Mouse (Mus musculus) intestine, embryonic 14.5 days (tissue): ENCODE data around the gene Gm10134. TPM values are rescaled to one million over a fixed set of nuclear protein-coding genes. Genes with fewer than 3 reads are reported as not detected.
"Not testable (repeated sequence)": the region's sequence is repeated elsewhere in the genome, so short reads cannot be mapped to it uniquely, and the experiment has no call there.

ENCODE experiments used
- ATAC-seq: fragments of 200-750 bp; cut with Nextera tagmentation; replicated peaks from 2 replicates; pipeline ENCODE4 v1.8.0; 2017; ENCODE audit warnings: low read depth, moderate number of reproducible peaks, moderate TSS enrichment, moderate library complexity; ENCODE audit not compliant: low FRiP score, low TSS enrichment
- DNase-seq: peaks from one replicate; pipeline ENCODE4 v3.0.0-alpha.2; 2018; ENCODE audit warnings: low spot score
- H3K27ac ChIP-seq: fragments of 300-500 bp; sonication (generic); 2 replicates; pipeline ENCODE4 v1.5.1; 2014; ENCODE audit warnings: low read depth, mild to moderate bottlenecking, control low read depth
- H3K27me3 ChIP-seq: fragments of 300-500 bp; sonication (generic); replicated peaks from 2 replicates; pipeline ENCODE4 v1.6.1; 2014; ENCODE audit warnings: low read length, control low read depth; ENCODE audit not compliant: control insufficient read depth, insufficient read depth
- H3K36me3 ChIP-seq: fragments of 300-500 bp; sonication (generic); 2 replicates; pipeline ENCODE4 v1.6.1; 2014; ENCODE audit warnings: low read length, control low read depth; ENCODE audit not compliant: control insufficient read depth, insufficient read depth
- H3K4me1 ChIP-seq: fragments of 300-500 bp; sonication (generic); replicated peaks from 2 replicates; pipeline ENCODE4 v1.6.1; 2014; ENCODE audit warnings: low read length, control low read depth, mixed read lengths; ENCODE audit not compliant: control insufficient read depth, insufficient read depth
- H3K4me2 ChIP-seq: fragments of 300-500 bp; sonication (generic); 2 replicates; pipeline ENCODE4 v1.6.1; 2014; ENCODE audit warnings: low read length
- H3K4me3 ChIP-seq: fragments of 300-500 bp; sonication (generic); 2 replicates; pipeline ENCODE4 v1.5.1; 2014; ENCODE audit warnings: low read depth, low read length, control low read depth, mixed read lengths
- H3K9ac ChIP-seq: fragments of 300-500 bp; sonication (generic); 2 replicates; pipeline ENCODE4 v1.6.1; 2014; ENCODE audit warnings: mild to moderate bottlenecking, low read length
- H3K9me3 ChIP-seq: fragments of 300-500 bp; sonication (generic); 2 replicates; pipeline ENCODE4 v1.6.1; 2016; ENCODE audit warnings: low read length, control low read depth; ENCODE audit not compliant: control insufficient read depth
- WGBS: fragments of 180-500 bp; shearing (Covaris S2); extraction: QIAGEN DNeasy Blood & Tissue Kit; methylation state at CpG from one replicate; pipeline ENCODE4 v1.1.7; 2014; 5-methylcytosine and 5-hydroxymethylcytosine counted together
- polyA plus RNA-seq: library from polyadenylated mRNA; unstranded; fragments of >200 nt; fragmentation: Nextera tagmentation; extraction: Ambion mirVana; gene quantifications from 2 replicates; pipeline ENCODE4 v1.2.1, GENCODE M21; 2014

Gm10134 gene
- polyA plus RNA-seq, 1 experiment from 2014 or later: 6.4 TPM

DNA sequence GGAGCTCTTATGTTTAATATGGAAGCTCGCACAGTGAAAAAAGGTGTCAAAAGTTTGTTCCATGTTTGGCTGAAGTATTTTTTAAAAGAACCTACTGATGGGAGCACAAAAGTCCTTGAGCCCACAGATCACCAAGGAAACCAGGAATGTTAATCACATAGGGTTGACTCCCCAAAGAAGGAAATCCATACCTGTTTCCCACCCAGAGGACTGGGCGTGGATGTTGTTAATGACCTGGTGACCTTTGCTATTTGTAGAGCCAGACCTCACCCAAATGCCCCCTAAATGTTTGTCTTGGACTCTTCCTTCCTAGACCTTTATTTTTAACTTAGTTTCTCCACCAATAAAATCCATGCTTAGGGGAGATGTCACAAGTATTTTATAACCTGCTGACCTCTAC is 35.3 kb upstream of the Gm10134 start:
- H3K9ac ChIP-seq: no peak overlapping the region
- H3K27me3 ChIP-seq: no peaks in the 10 kb centered on the region
- no peak overlapping the region for H3K27ac ChIP-seq
- peaks cover 4% of the 10 kb centered on the region; the same call in 1 of the 2 replicates for H3K9me3 ChIP-seq
- ATAC-seq (no peak), DNase-seq (no peak)
- H3K4me2 ChIP-seq: no peak overlapping the region
- H3K4me1 ChIP-seq: peaks cover 8% of the 10 kb centered on the region
- 87% methylated on average over 2 of the region's 2 CpGs for WGBS
- no peak overlapping the region for H3K4me3 ChIP-seq
- H3K36me3 ChIP-seq: peaks cover 35% of the 10 kb centered on the region

DNA sequence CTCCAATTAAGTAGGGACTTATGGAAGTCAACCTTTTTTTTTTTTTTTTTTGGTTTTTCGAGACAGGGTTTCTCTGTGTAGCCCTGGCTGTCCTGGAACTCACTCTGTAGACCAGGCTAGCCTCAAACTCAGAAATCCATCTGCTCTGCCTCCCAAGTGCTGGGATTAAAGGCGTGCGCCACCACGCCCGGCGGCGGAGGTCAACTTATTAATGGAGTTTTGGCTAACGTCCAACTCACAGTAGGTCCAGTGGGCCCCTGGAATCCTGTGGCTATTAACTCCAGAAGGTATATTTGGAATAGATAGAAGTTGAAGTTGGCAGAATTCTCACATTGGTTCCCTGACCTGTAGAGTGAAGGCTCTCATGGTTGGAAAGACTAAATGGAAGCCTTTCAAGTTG is 33.9 kb upstream of the Gm10134 start:
- DNase-seq, H3K4me1 ChIP-seq, H3K27ac ChIP-seq, H3K27me3 ChIP-seq, H3K9me3 ChIP-seq, H3K4me3 ChIP-seq, H3K4me2 ChIP-seq, ATAC-seq, H3K9ac ChIP-seq: not testable (repeated sequence)
- 93% methylated on average over 7 of the region's 8 CpGs for WGBS
- peaks cover 35% of the 10 kb centered on the region for H3K36me3 ChIP-seq

DNA sequence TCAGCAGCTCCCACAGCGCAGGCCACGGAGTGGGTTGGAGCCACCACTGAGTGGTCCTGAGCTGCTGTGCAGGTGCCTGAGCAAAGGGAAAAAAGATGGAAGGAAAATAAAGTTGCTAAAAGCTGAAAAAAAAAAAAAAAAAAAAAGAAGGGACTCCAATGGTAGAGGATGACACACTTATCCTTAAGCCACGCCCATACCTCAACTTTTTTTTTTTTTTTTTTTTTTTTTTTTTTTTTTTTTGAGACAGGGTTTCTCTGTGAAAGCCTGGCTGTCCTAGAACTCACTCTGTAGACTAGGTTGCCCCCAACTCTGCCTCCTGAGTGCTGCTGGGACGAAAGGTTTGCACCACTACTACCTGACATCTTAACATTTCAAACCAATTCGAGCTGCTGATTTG is 27.9 kb upstream of the Gm10134 start:
- H3K9ac ChIP-seq, H3K4me3 ChIP-seq, ATAC-seq, H3K27ac ChIP-seq, H3K4me2 ChIP-seq, H3K9me3 ChIP-seq, H3K27me3 ChIP-seq, DNase-seq, H3K36me3 ChIP-seq: not testable (repeated sequence)
- H3K4me1 ChIP-seq: peaks cover 13% of the 10 kb centered on the region
- 91% methylated on average over 5 of the region's 5 CpGs for WGBS

DNA sequence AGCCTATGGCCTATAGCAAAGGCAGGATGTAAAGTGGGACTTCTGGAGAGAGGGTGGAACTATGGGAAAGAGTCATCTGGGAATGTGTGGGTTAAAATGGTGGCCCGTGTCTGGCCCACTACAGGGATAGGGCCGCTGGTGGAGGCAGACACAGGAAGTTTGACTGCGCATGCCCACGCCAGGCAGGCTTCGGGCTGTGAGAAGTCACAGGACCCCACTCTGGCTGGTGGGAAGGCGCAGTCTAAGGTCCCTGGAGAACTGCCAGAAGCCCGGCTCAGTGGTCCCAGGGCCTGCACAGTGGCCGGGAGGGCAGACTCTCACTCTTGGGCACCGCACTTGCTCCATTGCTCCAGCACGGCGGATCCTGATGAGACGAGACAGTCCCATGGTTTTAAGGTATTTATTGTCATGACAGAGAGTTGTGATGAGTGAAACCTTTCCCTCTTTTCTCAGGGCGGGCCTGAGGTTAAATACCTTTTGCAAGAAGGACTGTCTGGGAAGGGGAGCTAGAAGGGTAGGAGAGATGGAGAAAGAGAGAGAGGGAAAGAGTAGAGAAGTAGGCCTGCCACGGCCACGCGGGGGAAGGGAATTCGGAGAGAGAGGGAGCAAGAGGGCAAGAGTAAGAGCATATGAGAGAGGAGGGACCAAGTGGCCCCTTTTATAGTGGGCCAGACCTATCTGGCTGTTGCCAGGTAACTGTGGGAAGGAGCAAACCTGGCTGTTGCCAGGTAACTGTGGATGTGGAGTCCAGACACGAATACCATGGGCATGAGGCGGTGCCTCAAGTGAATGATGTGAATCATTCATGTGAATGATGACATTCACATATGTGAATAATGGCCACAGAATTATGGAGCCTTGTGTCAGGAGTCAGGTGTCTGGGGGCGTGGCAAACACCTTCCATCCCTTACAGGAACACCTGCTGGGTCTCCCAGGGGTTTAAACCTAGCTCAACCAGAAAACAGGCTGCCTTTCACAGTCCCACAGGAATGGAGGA is 26.4 kb upstream of the Gm10134 start:
- Histone ChIP-seq H3K27ac (peak overlapping the region; percentile 83), H3K4me2 (peak overlapping the region; percentile 61), H3K9ac (peak overlapping the region; percentile 52), H3K9me3 (no peaks in the 10 kb centered on the region), H3K4me3 (peak overlapping the region; percentile 33), H3K27me3 (no peaks in the 10 kb centered on the region), H3K36me3 (no peaks in the 10 kb centered on the region; the same call in 1 of the 2 replicates), H3K4me1 (peaks cover 13% of the 10 kb centered on the region)
- ATAC-seq (peak; percentile 80), DNase-seq (peak; percentile 69)
- 35% methylated on average over 20 of the region's 20 CpGs for WGBS

DNA sequence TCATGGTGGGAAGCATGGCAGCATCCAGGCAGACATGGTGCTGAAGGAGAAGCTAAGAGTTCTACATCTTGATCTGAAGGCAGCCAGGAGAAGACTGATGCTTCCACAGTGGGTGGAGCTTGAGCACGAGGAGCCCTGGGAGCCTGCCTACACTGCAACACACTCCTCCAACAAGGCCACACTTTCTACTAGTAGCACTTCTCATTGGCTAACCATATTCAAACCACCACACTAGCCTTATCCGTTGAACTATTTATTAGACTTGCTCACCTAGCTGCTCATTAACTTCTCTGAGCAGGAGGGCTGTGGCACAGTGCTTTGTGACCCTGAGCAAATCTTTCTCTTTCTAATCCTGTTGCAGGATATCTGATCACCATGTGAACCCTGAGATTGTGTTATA is 22.0 kb upstream of the Gm10134 start:
- 72% methylated on average over 2 of the region's 2 CpGs for WGBS

DNA sequence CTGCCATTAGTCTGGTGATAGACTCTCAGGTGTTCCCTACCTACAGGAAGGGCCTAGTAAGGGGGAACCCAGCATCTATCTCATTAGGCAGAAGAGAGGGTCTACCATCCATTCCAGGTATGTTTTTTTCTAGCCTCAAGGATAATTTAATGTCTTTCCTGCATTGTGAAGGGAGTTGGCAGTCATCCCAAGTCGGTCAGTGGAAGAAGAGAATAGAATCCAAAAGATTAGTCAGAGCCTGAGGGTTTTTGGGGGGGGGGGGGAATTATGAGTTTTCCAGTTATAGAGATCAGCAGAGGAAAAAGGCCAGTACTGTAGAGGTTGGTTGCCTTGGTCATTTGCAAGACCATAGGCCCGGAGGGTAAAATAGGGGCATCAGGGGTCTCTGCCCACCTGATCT is 11.4 kb upstream of the Gm10134 start:
- Histone ChIP-seq H3K27ac (no peak overlapping the region), H3K27me3 (no peaks in the 10 kb centered on the region), H3K9ac (no peak overlapping the region), H3K9me3 (no peaks in the 10 kb centered on the region; the same call in 1 of the 2 replicates), H3K4me3 (no peak overlapping the region), H3K4me1 (peaks cover 17% of the 10 kb centered on the region), H3K36me3 (0 out of 2 replicates have a peak, but pooled peaks cover 2% of the 10 kb centered on the region), H3K4me2 (no peak overlapping the region)
- DNase-seq (no peak), ATAC-seq (no peak)
- 87% methylated on average over 2 of the region's 2 CpGs for WGBS

More for the DNA sequence above, 22.0 kb upstream of the Gm10134 start:
- H3K27me3 ChIP-seq: no peaks in the 10 kb centered on the region
- ATAC-seq (0 out of 2 replicates have a peak, but pooled peaks have one; percentile 40), DNase-seq (no peak)
- no peak overlapping the region for H3K9ac ChIP-seq
- no peak overlapping the region for H3K4me2 ChIP-seq
- H3K9me3 ChIP-seq: no peaks in the 10 kb centered on the region
- no peak overlapping the region for H3K27ac ChIP-seq
- peaks cover 12% of the 10 kb centered on the region for H3K4me1 ChIP-seq
- H3K36me3 ChIP-seq: no peaks in the 10 kb centered on the region; the same call in 1 of the 2 replicates
- no peak overlapping the region for H3K4me3 ChIP-seq

DNA sequence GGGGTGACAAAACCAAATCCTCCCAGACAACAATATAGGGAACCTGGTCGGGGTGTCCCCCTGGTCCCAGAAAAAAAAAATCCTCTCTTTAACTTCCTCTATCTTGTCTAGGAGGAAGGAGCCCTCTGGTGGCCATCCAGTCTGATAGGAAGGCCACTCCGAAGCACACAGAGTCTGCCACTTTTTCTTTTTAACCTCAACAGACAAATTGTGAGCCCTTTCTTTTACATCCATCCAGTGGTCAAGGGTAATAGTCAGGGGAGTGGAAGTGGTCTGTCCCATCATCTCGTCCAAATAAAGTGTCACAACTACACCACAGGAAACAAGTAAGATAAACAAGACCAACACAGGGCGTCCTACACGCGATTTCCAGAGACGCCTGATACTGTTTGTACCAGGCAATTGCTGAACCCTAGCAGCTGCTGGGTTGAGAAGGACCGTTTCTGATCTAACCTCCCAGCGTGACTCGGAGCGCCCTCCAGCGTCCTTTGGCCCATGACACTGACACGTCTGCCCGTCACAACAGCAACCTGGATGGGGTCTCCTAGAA is 10.6 kb upstream of the Gm10134 start:
- Histone ChIP-seq H3K27ac (peak overlapping the region; percentile 54; the same call in 1 of the 2 replicates), H3K4me3 (no peak overlapping the region)
- 69% methylated on average over 14 of the region's 14 CpGs for WGBS

DNA sequence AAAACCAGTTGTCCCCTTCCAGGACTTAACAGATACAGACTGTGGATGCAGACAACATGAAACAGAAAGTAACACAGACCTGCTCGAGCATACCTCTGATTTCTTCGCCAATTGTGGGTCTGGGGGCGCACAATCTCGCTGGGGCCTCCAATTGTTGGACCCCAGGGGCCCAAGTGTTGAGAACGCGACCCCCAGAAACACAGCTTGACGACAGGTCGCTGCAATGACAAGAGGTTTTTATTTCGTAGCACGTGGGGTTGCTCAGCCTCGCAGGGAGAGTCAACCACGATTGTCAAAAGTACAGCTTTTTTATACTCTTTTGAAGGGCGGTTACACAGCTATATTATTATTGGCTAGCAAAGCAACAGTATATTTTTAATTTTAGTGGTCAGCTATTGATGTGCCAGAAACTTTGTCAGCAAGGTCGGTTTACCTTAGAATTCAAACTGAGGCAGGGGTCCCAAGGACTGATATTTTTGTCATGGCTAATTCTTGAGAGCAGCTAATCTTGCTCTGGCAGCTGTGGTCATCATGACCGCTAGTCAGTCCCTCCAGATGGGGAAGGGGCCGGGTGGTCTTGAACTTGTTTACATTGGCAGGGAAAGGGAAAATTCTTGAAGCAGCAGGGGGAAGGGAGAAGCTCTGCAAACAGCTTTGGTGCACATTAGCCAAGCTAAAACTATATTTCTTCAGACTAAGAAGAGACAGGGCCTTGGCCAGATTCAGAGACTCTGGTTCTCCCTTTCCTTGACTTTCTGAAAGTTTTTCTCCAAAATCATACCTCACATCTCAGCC is 9.9 kb upstream of the Gm10134 start:
- H3K9me3 ChIP-seq: no peaks in the 10 kb centered on the region; the same call in 1 of the 2 replicates
- H3K27ac ChIP-seq: peak overlapping the region; percentile 54; the same call in 1 of the 2 replicates
- H3K4me3 ChIP-seq: no peak overlapping the region
- H3K27me3 ChIP-seq: no peaks in the 10 kb centered on the region
- H3K9ac ChIP-seq: 0 out of 2 replicates have a peak overlapping the region, but pooled peaks have one; percentile 5
- ATAC-seq: no peak
- no peak overlapping the region for H3K4me2 ChIP-seq
- 80% methylated on average over 16 of the region's 16 CpGs for WGBS
- peaks cover 17% of the 10 kb centered on the region for H3K4me1 ChIP-seq
- H3K36me3 ChIP-seq: 0 out of 2 replicates have a peak, but pooled peaks cover 3% of the 10 kb centered on the region
- DNase-seq: no peak

More for the DNA sequence above, 10.6 kb upstream of the Gm10134 start:
- no peak for ATAC-seq
- Histone ChIP-seq H3K4me1 (peaks cover 17% of the 10 kb centered on the region), H3K4me2 (no peak overlapping the region), H3K36me3 (0 out of 2 replicates have a peak, but pooled peaks cover 3% of the 10 kb centered on the region), H3K9me3 (no peaks in the 10 kb centered on the region; the same call in 1 of the 2 replicates), H3K9ac (no peak overlapping the region), H3K27me3 (no peaks in the 10 kb centered on the region)
- DNase-seq: no peak
